Comparison of ENCODE assay signal across 9 mouse cellular contexts in the genomic region with DNA sequence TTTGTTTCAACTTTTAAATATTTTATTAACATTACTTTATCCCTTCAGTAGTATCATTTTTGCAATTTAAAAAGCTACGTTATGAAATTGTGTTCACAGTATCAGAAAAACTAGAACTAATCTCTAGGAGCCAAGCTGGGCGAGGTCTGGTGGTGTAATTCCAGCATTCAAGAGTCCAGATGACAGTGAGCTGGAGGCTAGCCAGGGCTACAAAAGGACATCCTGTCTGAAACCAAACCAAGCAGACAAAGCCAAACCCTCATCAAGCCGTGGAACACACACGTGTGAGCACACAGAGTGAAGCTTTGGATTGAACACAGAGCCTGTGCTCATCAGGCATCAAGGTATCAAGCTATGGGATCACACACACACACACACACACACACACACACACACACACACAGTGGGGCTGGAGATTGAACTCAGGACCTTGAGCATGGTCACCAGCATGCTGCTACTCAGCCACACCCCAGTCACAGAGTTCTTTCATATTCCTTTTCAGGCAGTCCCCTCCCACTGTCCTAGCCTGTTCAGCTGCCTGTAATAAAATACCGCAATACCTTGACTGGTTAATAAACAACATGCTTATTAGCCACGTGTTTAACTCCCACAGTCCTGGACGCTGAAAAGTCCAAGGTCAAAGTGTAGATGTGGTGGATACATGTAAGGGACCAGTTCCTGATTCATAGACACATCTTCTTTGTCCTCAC. TPM values are rescaled to one million over a fixed set of nuclear protein-coding genes. Genes with fewer than 3 reads are reported as not detected.
DNase-seq lines count a peak whose midpoint lies in the region; ATAC-seq and TF ChIP-seq lines count a peak whose summit lies in the region.
"Had no signal": no experiment of that assay in that cellular context is flagged by ENCODE, and none has a peak within 500 bp of the region (broad histone marks: within the 10 kb centered on the region; RNA-seq: fewer than 3 reads in every experiment).

No protein-coding gene starts in this region.

- no peaks in the 10 kb centered on the region for H3K36me3 ChIP-seq in intestine, embryonic 15.5 days
- H3K36me3 ChIP-seq in lung, postnatal 0 days (ENCODE audit: insufficient read depth, low read length): no peaks in the 10 kb centered on the region
- H3K36me3 ChIP-seq: heart, embryonic 13.5 days had no signal

- H3K27me3 ChIP-seq in cerebellum, adult 2 months (ENCODE audit: control insufficient read depth, insufficient read depth, low read length): no peaks in the 10 kb centered on the region
- H3K27me3 ChIP-seq in intestine, embryonic 15.5 days (replicated peaks): no peaks in the 10 kb centered on the region
- no peaks in the 10 kb centered on the region for H3K27me3 ChIP-seq in lung, postnatal 0 days (replicated peaks; ENCODE audit: insufficient read depth, low read length)
- H3K27me3 ChIP-seq: heart, embryonic 13.5 days had no signal

- H3K27ac ChIP-seq in cerebellum, adult 2 months (ENCODE audit: insufficient read depth, low read length): no peak overlapping the region
- peak overlapping the region; percentile 42; the same call in 1 of the 2 replicates for H3K27ac ChIP-seq in intestine, embryonic 15.5 days
- no peak overlapping the region for H3K27ac ChIP-seq in lung, postnatal 0 days (ENCODE audit: low read length)
- H3K27ac ChIP-seq: heart, embryonic 13.5 days had no signal

- no peak overlapping the region for H3K4me3 ChIP-seq in cerebellum, adult 2 months (replicated peaks; ENCODE audit: insufficient read depth, low read depth, low read length)
- no peak overlapping the region for H3K4me3 ChIP-seq in intestine, embryonic 15.5 days (replicated peaks)
- H3K4me3 ChIP-seq in lung, postnatal 0 days (ENCODE audit: low read depth, low read length): no peak overlapping the region
- H3K4me3 ChIP-seq: heart, embryonic 13.5 days had no signal

- H3K4me2 ChIP-seq in intestine, embryonic 15.5 days (replicated peaks): no peak overlapping the region
- H3K4me2 ChIP-seq in lung, postnatal 0 days (replicated peaks; ENCODE audit: low read depth, low read length): no peak overlapping the region
- H3K4me2 ChIP-seq: heart, embryonic 13.5 days had no signal

- peaks cover 4% of the 10 kb centered on the region for H3K4me1 ChIP-seq in cerebellum, adult 2 months (ENCODE audit: control insufficient read depth, insufficient read depth, low read length)
- 0 out of 2 replicates have a peak, but pooled peaks cover 2% of the 10 kb centered on the region for H3K4me1 ChIP-seq in intestine, embryonic 15.5 days (replicated peaks)
- no peaks in the 10 kb centered on the region for H3K4me1 ChIP-seq in lung, postnatal 0 days (ENCODE audit: insufficient read depth, low read depth, low read length)
- H3K4me1 ChIP-seq: heart, embryonic 13.5 days had no signal

- TF ChIP-seq POLR2A in cerebellum, adult 2 months (IDR thresholded peaks at IDR 0.05; ENCODE audit: borderline replicate concordance, insufficient read depth, low read length): no peak

- peak; percentile 31 to 60 for DNase-seq in cerebellum, adult 2 months
- DNase-seq in cerebellum, postnatal 4 days (ENCODE audit: low spot score in 2 of 2): no peak
- DNase-seq in cerebellum, postnatal 10 days: peak; percentile 86 to 88
- DNase-seq in lung, postnatal 0 days (ENCODE audit: low spot score): peak; percentile 48
- no peak for DNase-seq in left cerebral cortex, adult 8-10 months (ENCODE audit: low spot score in 2 of 2)
- DNase-seq in right cerebral cortex, adult 18-20 months: no peak
- no peak for DNase-seq in layer of hippocampus, postnatal 25 days (ENCODE audit: extremely low spot score in 1 of 2, low spot score in 1 of 2)

- H3K9ac ChIP-seq in intestine, embryonic 15.5 days: no peak overlapping the region
- H3K9ac ChIP-seq in lung, postnatal 0 days (replicated peaks; ENCODE audit: low read depth): no peak overlapping the region
- H3K9ac ChIP-seq: heart, embryonic 13.5 days had no signal

- TF ChIP-seq EP300 in lung, postnatal 0 days (IDR thresholded peaks at IDR 0.05): no peak

- ATAC-seq in intestine, embryonic 15.5 days: peak; percentile 96
- no peak for ATAC-seq in lung, postnatal 0 days

- 36% methylated on average over 7 of the region's 7 CpGs for WGBS in cerebellum, adult 2 months
- 54% methylated on average over 7 of the region's 7 CpGs for WGBS in intestine, embryonic 15.5 days
- WGBS in lung, postnatal 0 days: 43% methylated on average over 7 of the region's 7 CpGs

- no peak for TF ChIP-seq CTCF in cerebellum, adult 2 months (IDR thresholded peaks at IDR 0.05; ENCODE audit: borderline replicate concordance, insufficient read depth, low read depth, low read length)
- TF ChIP-seq CTCF in lung, postnatal 0 days (IDR thresholded peaks at IDR 0.05): no peak

- H3K9me3 ChIP-seq in intestine, embryonic 15.5 days: no peaks in the 10 kb centered on the region
- no peaks in the 10 kb centered on the region for H3K9me3 ChIP-seq in lung, postnatal 0 days (ENCODE audit: low read length)

RNA-seq across cellular contexts. Expression of gene Slc30a5, which starts 9.9 kb away (rescaled TPM):
- 42.7 and 44.0 TPM in 2 replicates for polyA plus RNA-seq in cerebellum, adult 2 months (2012; rRNA removed)
- polyA plus RNA-seq in intestine, embryonic 15.5 days (2015; fragmentation: Nextera tagmentation; extraction: Ambion mirVana): 68.7 and 68.9 TPM in 2 replicates
- 30.8 and 31.1 TPM in 2 replicates for polyA plus RNA-seq in lung, postnatal 0 days (2015; fragmentation: Nextera tagmentation; extraction: Ambion mirVana)
- total RNA-seq in left cerebral cortex, adult 8-10 months (2022): 10 to 100 TPM; 38.9 to 45.2 (median 41.4) TPM
- 10 to 100 TPM; 37.9 to 40.5 TPM for total RNA-seq in layer of hippocampus, postnatal 25 days (2021)

RNA-seq across cellular contexts. Expression of gene Ccnb1, which starts 56.8 kb away (rescaled TPM):
- polyA plus RNA-seq in cerebellum, adult 2 months (2012; rRNA removed): 0.18 and 0.33 TPM in 2 replicates
- polyA plus RNA-seq in intestine, embryonic 15.5 days (2015; fragmentation: Nextera tagmentation; extraction: Ambion mirVana): 204 and 217 TPM in 2 replicates
- polyA plus RNA-seq in lung, postnatal 0 days (2015; fragmentation: Nextera tagmentation; extraction: Ambion mirVana): 8.8 and 10.9 TPM in 2 replicates
- total RNA-seq in left cerebral cortex, adult 8-10 months (2022): 1 to 10 TPM in 1 of 4 experiments, under 1 TPM in 3; 0.43 to 1.3 (median 0.78) TPM
- total RNA-seq in layer of hippocampus, postnatal 25 days (2021): 1 to 10 TPM; 1.5 TPM

Comparison
In these comparisons a context has a peak if more than half of its experiments do, and no peak if none do; other contexts are left out.
1. DNase-seq: peak in cerebellum, adult 2 months (2 of 2), cerebellum, postnatal 10 days (2 of 2) and lung, postnatal 0 days (single experiment); none in cerebellum, postnatal 4 days (0 of 2), left cerebral cortex, adult 8-10 months (0 of 2), right cerebral cortex, adult 18-20 months (single experiment) and layer of hippocampus, postnatal 25 days (0 of 2).
2. RNA of gene Ccnb1, which starts 56.8 kb away (polyA plus RNA-seq): 204 to 217 TPM in intestine, embryonic 15.5 days; 8.8 to 10.9 TPM in lung, postnatal 0 days and 0.18 to 0.33 TPM in cerebellum, adult 2 months; every median in the first group is over 10 times any median in the second.